Mouse (Mus musculus): ENCODE measurements around the gene Emilin2.

The Emilin2 gene

GRCm38 (mm10) chr17:71300338-71300737, 11.4 kb downstream of the Emilin2 start:
- no peak for DNase-seq (ENCODE audit: low spot score)

DNA sequence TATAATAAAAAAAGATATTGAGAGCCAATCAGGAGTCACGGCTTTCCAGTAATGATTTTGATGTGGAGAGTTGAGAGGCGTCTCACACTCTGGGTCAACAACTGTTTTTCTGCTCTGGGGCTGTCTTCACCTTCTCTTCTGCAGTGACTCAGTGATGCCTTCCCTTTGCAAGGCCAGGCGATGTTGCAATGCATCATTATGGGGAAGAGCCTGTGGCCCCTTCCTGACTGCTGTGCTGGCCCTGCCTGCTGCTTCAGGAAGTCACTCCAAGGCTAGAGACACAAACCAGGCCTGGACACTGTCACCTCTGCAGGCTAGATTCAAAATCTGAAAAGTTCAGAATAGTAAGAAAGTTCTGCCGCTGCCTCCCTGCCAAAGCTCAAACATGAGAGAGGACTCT, 11.9 kb downstream of the Emilin2 start:
- no peak for DNase-seq (ENCODE audit: low spot score)

GRCm38 (mm10) chr17:71294570-71294969, 17.2 kb downstream of the Emilin2 start:
- no peak for DNase-seq (ENCODE audit: low spot score)

DNA sequence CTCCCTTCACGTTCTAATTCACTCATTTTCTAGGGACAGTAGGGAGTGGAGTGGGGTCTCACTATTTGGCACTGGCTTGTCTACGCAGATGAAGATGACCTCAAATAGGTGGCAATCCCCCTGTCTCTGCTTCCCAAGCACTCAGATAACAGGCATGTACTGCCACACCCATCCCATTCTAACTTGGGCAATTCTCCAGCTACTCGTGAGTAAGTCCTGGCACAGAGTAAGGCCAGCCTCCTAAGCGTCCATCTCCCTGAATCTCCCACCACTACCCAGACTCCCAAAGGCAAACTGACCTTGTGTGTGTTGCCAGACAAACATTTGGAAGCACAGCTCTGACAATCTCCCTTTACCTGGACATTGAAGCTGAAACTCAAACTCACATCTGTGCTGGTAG, 18.9 kb downstream of the Emilin2 start:
- DNase-seq (ENCODE audit: low spot score), result no peak

DNA sequence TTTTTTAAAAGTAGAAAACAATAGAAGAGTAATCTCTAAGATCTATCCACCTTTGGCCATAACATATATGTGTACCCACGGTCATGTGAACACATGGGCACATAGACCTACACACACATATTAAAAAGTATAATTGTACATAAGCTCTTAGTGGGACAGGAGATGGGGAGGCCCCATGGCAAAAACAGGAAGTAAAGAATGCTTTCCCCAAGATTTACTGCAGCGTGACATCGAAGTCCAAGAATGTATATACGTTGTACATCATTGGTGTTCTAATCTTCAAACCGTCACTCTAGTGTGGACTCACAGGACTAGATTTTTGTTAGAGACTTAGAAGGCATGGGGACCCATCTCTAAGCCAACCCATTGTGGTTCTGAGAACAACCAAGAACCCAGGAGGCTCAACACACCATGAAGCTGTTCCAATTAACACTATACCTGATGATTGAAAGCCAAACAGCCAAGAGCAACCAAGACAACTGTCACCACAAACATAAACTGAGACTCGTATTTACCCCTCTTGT, 19.8 kb downstream of the Emilin2 start:
- DNase-seq (ENCODE audit: low spot score), result no peak

DNA sequence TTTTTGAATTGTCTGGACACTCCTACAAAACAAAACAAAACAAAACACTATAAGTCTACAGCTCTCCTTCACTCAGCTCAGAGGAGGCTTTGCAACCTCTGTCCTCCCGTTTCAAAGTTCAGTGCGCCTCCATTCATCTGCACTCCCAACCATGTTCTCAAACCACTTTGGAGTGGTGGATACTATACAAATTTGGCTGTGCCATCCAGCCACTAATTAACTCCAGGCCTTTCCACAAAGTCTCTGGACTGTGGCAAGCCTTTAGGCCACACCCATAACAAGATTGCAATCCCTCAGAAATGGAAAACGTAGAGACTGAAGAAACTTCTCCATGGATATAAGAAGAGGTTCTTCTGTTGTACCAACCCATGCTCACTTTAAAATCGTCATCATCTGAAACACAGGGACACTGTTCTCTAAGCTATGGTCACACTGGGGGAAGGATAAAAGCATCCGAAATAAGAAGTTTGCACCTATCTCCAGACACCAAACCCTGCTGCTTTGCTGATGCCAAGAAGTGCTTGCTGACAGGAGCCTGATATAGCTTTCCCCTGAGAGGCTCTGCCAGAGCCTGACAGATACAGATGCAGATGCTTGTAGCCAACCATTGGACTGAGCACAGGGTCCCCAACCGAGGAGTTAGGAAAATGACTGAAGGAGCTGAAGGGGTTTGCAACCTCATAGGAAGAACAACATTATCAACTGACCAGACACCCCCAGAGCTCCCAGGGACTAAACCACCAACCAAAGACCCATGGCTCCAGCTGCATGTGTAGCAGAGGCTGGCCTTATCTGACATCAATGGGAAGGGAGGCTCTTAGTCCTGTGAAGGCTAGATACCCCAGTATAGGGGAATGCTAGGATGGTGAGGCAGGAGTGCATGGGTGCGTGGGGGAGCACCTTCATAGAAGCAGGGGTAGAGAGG, 21.0 kb downstream of the Emilin2 start:
- DNase-seq (ENCODE audit: low spot score), result no peak

DNA sequence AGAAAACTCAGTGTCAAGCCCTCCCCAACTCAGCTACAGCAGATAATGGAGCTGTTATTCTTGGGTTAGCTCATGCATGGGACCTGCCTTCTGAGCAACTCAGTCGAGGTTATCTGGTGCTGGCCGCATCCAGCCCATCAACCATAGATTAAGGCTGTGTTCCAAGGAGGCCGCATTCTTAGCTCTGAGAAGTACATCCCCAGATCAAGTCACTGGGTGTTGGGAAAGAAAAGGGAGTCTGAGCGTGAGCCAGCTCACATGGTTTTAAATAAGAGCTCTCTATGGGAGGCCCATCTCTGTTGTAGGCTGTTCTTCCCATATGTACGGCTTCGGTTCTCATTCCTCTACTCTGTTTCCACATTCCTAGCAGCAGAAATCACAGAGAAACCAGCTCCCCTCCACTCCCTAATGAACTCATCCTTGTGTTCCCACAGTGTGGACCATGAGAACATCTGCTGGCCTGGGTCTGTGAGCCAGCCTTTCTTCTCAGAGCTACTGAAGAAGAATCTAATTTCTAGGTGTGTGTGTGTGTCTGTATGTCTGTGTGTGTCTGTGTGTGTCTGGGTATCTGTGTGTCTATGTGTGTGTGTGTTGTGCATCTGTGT, 22.1 kb downstream of the Emilin2 start:
- DNase-seq (ENCODE audit: low spot score), result no peak

- DNase-seq (ENCODE audit: low spot score), result no peak
Measured at GRCm38 (mm10) chr17:71288808-71289548, 22.8 kb downstream of the Emilin2 start.

DNA sequence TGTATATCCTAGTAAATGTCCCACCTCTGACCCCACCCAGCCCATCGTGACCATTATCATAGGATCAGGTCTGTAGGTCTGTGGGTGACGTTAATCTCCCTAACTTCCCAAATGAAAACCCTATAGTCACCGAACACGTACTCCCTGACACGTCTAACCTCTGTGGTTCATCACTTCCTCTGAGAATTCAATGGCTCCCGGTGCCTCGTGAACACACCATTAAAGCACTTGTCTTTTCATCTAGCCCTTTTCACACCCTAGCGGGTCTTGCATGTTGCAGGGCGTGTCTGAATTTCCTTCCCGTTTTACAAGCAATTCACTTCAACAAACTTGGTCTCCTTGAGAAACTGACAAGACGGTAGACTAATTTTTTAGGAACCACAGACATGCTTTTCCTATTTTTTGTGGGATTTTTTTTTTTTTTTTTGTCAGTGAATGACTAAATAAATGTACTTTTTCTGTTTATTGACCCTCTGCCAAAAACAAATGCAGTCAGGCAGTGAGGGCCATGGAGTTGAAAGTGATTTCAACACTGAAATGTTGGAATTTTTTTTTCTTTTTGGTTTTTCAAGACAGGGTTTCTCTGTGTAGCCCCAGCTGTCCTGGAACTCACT, 23.5 kb downstream of the Emilin2 start:
- no peak for DNase-seq (ENCODE audit: low spot score)

- DNase-seq (ENCODE audit: low spot score), result no peak
Measured at GRCm38 (mm10) chr17:71287586-71287985, 24.2 kb downstream of the Emilin2 start.

DNA sequence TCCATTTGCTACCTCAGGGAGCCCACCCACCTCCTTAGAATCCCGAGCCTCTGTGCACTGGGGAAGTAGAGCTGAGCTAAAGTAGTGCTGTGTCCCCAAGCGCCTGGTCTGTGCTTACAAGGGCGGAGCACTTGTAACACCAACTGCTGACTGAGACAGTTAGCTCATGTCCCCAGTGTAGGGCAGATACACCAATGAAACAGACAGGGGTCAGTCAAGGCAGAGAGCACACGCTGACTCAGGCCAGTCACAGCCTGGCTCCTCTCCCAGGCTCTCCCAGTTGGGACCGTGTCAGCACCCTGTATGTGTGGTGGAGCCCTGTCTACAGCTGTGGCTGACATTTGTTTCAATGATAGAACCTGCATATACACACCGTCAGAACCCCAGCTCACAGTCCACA, 25.8 kb downstream of the Emilin2 start:
- DNase-seq (ENCODE audit: low spot score), result no peak

GRCm38 (mm10) chr17:71284890-71285289, 26.9 kb downstream of the Emilin2 start:
- DNase-seq (ENCODE audit: low spot score), result no peak

DNA sequence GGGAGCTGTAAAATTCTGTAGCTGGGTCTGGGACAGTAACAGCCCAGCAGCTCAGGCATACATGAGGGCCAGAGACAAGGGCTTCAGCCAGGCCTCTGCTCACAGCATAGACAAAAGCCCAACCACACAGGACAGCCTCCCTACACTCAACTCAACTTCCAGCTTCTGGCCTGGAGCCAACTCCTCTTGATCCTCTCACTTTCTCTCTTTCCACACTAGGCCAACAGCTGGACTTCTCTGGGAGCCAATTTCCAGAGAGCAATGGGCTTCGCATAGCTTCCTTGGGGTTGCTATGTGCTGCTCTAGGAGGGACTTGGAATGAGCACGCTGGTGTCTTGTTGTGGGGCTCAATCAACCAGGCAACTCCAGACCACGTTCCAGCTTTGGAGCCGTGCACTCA, 28.5 kb downstream of the Emilin2 start:
- peak; percentile 37 for DNase-seq (ENCODE audit: low spot score)

DNA sequence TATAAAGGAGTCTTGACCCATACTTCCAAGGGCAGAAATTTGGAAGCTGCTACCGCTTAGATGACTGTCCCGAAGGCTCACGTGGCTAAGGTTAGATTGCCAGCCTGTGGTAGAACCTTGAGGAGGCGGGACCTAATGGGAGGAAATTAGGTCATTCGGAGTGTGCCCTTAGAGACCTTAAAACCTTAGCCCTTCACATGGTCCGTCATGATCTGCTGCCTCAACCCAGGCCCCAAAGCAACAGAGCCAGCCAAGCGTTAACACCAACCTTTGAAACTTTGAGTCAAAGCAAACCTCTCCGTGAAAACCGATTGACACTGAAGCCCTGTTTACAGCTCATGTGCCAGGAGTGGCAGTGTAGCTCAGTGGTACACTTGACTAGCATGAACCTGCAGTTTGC, 29.1 kb downstream of the Emilin2 start:
- no peak for DNase-seq (ENCODE audit: low spot score)

DNA sequence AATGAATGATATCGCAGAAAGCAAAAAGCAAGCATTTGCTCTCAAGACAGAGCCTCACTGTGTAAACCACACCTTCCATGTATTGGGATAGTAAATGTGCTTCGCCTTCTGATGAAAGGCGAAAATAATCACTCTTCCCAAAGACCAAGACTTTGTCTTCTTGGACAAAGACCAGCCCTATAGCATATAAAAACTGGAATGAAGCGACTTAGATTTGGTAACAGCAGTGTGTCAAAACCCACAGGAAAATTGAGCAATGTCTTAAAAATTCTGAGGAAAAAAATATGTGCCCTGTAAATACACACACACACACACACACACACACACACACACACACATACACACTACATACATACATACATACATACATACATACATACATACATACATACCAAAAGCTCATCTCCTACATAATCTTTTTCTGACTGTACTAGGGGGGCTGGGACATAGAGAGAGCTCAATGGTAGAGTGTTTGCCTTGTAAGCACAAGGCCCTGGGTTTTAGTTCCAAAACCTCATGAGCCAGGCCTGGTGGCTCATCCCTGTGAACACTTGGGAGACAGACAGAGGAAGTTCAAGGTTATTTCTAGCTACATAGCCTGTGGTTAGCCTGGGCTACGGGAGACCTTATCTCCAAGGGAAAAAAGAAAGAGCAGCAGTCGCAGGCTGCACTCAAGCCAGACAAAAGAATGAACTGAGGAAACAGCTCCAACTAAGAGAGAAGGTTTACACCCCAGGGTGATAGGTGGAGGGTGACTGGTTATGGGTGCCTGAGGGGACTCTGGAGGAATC, 33.9 kb downstream of the Emilin2 start:
- DNase-seq (ENCODE audit: low spot score), result no peak

DNA sequence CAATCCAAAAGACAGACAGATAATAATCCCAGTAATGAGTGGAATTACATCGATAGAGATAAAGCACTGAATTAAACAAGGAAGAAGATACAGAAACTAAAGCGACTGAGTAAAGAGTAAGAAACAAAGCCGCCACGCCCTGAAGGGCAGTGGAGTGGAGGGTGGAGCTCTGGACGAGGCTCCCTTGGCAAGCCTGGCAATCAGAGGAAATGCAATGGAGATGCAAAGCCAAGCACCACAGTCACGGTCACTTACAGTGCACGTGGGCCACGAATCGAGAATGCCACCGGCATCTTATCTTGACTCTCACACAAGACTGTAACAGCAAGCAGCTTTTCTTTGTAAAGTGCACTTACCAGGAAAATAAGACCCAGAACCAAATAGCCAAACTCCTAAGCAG, 35.0 kb downstream of the Emilin2 start:
- DNase-seq (ENCODE audit: low spot score), result no peak

DNA sequence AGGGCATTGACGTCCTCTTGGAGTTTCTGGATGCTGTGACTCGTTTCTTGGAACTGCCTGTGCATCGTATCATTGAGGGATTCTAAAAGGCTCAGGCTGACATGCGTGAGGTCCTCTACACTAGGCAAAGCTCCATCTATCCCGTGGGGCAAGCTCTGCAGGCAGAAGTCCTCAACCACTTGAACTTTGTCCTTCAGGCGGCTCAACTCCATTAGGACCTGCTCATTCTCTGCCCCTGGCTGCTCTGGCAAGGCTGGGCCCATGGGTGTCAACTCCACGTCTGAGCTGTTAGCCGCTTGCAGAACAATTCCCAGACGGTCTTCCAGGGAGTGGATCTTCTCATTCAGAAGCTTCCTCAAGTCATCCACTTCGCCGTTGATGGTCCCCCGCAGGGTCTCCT, 37.9 kb downstream of the Emilin2 start:
- no peak for DNase-seq (ENCODE audit: low spot score)

DNA sequence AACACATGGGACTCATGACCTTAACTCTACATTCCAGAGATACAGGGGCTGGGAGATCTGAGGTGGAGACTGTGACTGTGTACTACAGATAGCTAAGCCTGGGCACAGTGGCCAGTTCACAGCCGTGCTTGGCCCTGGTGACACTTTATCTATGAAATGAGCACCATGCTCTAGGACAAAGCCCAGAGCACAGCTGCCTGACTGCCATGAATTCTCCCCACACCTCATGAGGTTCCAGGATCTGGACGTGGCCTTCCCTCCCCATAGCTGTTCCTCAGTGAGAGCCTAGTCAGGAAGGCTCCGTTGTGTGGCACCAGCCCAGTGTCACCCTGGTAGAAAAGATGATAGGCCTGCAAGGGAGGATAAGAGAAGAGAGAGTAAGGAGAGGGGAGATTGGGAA, 43.2 kb downstream of the Emilin2 start:
- DNase-seq (ENCODE audit: low spot score), result no peak

DNA sequence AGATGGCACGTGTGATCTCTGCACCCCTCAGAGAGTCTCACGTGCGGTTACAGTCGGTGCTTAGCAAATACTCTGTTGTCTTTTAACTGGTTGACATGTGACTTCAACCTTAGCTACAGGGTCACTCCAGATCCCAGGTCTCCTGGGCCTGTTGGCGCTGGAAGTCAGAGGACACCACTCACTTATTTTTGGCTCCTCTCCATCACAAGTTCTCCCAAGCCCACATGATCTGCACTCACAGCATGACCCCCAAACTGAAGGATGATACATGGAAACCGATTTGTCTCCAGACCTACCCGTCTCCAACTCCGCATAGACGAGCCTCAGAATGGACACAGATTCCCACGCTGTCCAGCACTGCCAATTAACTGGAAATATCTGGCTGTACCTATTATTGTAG, 43.6 kb downstream of the Emilin2 start:
- no peak for DNase-seq (ENCODE audit: low spot score)

DNA sequence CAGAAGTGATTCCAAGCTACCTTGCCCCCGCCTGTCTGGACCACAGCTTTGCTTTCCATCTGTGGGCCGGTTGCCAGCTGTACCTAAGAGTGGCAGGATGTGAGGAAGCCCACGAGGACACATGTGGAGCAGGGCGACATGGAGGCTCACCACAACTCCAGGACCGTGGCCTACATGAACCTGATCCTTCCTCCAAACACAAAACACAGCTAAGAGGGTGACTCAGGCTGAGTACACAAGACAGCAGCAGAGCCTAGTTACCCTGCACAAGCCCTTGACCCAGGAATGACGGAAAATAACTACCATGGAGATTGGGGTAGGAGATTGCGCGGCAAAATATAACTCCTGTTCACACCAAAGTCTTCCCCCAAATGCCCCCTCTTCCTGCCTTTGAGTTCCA, 44.4 kb downstream of the Emilin2 start:
- no peak for DNase-seq (ENCODE audit: low spot score)

GRCm38 (mm10) chr17:71265336-71266051, 46.3 kb downstream of the Emilin2 start:
- DNase-seq (ENCODE audit: low spot score), result no peak

Measured in urinary bladder, postnatal 25 days (tissue).